Mouse (Mus musculus): Measurements from ENCODE around the gene Nfkbie. TPM values are rescaled to one million over a fixed set of nuclear protein-coding genes. Genes with fewer than 3 reads are reported as not detected.

Gene Nfkbie
- polyA plus RNA-seq, 1 experiment from 2014 or later, result 8.3 TPM

DNA sequence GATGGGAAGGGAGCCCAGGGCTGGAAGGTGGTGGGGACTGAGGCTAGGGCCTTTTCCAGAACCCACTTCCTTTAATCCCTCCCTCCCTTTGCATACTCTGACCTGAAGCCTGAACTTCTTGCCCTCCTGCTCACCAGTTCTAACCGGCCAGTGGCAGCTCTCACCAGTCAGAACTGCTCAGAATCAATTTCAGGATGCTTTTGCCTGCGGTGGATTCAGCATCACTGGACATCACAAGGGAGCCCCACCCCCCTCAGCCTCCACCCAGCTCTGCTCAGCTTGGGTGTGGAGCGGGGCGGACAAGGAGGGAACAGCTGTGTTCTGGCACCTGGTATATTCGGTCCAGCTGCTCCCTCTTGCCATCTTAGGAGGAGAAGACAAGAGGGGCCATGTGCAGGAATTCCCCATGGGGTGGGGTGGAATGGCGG lies 46.4 kb downstream of the Nfkbie start, which contains the start of gene Mymx:
Gene Mymx (minus strand): TSS at position 226 of the 428 bp plus-strand sequence.
- no peak within 1 kb of the TSS for H3K4me2 ChIP-seq (replicated peaks)
- no peaks in the 10 kb centered on the region for H3K36me3 ChIP-seq
- peaks cover 31% of the 10 kb centered on the region for H3K27me3 ChIP-seq
- peaks cover 31% of the 10 kb centered on the region for H3K4me1 ChIP-seq
- H3K27ac ChIP-seq, result no peak within 1 kb of the TSS
- ATAC-seq (ENCODE audit: insufficient number of reproducible peaks, insufficient read depth, low FRiP score, low TSS enrichment), result no peak
- no peak within 1 kb of the TSS for H3K9ac ChIP-seq
- H3K4me3 ChIP-seq, result no peak within 1 kb of the TSS
- no peaks in the 10 kb centered on the region for H3K9me3 ChIP-seq
- 30% methylated on average over 6 of the region's 6 CpGs for WGBS

DNA sequence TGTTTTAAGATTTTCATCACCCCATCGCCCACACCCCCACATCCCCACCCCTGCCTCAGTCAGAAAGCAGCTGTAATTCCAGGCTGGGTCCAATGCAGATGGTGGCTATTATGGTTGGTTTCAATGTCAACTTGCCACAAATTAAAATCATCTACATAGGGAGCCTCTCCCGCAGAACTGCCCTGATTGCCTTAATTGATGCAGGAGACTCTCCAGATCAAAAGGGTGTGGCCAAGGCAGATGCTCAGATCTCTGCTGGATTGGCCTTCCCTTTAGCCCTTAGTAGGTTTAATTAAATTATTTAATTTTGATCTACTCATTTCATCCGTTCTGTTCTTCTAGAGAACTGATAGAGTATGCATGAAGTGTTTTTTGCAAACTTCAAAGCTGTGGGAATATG lies 47.5 kb downstream of the Nfkbie start:
- ATAC-seq (ENCODE audit: insufficient number of reproducible peaks, insufficient read depth, low FRiP score, low TSS enrichment), result no peak
- 52% methylated on average over 3 of the region's 3 CpGs for WGBS
- H3K9ac ChIP-seq, result no peak overlapping the region
- no peak overlapping the region for H3K27ac ChIP-seq
- H3K4me1 ChIP-seq, result peaks cover 28% of the 10 kb centered on the region
- H3K36me3 ChIP-seq, result no peaks in the 10 kb centered on the region
- peaks cover 28% of the 10 kb centered on the region for H3K27me3 ChIP-seq
- no peak overlapping the region for H3K4me2 ChIP-seq (replicated peaks)
- no peak overlapping the region for H3K4me3 ChIP-seq
- H3K9me3 ChIP-seq, result no peaks in the 10 kb centered on the region

DNA sequence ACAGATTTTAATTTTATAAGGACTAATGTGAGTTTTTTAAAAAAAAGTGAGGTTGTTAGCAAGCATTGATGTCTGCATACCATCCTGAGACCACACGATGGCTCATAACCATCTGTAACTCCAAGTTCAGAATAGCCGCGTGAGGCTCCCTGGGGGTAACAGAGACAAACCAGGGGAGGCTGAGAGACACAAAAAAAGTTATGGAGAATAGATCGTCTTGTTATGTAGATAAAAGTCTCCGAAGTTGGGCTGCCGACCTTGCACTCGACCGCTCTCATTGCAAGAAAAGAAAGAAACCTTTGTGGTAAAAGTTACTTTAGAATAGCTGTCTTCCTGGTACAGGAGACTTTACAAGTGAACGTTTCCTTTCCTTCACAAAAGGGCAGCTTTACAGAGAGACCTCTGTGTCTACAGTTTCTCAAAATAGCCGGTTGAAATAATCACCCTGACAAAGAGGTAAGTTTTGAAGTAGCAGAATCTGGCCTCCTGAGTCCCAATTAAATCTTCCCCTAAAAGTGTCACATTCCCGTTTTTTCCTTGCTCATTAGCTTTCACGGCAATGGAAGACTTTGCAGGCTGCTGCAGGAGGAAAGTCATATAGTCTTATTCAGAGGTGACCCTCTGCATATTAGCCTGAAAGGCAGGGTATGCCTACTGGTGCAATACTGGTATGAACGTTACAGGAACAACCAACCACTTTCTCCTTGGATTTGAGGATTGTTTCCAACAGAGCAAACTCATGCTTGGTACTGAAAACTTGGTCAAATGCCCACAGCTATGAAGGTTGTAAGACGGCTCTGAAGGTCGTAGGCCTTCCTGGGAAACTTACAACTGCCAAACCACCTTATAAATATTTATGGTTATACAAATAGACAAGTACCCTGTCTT lies 51.7 kb downstream of the Nfkbie start:
- no peak for ATAC-seq (ENCODE audit: insufficient number of reproducible peaks, insufficient read depth, low FRiP score, low TSS enrichment)
- Histone ChIP-seq H3K9ac (no peak overlapping the region), H3K36me3 (no peaks in the 10 kb centered on the region), H3K4me3 (no peak overlapping the region), H3K27ac (no peak overlapping the region), H3K4me2 (replicated peaks) (no peak overlapping the region), H3K4me1 (peaks cover 6% of the 10 kb centered on the region; the same call in 1 of the 2 replicates), H3K27me3 (peaks cover 5% of the 10 kb centered on the region), H3K9me3 (no peaks in the 10 kb centered on the region)
- 69% methylated on average over 15 of the region's 15 CpGs for WGBS

DNA sequence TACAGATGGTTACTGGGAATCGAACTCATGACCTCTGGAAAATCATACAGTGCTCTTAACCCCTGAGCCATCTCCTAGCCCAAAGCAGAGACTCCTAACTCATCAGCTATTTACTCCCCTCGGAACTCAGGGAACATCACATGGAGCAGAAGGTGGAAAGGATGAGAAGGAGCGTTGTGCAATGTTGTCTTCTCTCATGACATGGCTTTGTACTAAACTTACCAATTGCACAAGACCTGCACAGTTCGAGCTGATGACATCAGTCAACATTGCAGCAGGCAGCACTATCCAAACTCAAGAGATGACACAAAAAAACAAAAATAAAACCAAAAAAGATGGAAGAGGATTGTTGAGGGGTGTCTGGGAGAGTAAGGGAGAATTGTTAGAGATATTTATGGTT lies 52.9 kb downstream of the Nfkbie start:
- Histone ChIP-seq H3K27ac (no peak overlapping the region), H3K4me1 (peaks cover 4% of the 10 kb centered on the region; the same call in 1 of the 2 replicates), H3K4me3 (no peak overlapping the region), H3K9ac (no peak overlapping the region), H3K27me3 (0 out of 2 replicates have a peak, but pooled peaks cover 1% of the 10 kb centered on the region), H3K9me3 (no peaks in the 10 kb centered on the region), H3K4me2 (replicated peaks) (no peak overlapping the region), H3K36me3 (no peaks in the 10 kb centered on the region)
- no peak for ATAC-seq (ENCODE audit: insufficient number of reproducible peaks, insufficient read depth, low FRiP score, low TSS enrichment)
- 90% methylated on average over 4 of the region's 4 CpGs for WGBS

DNA sequence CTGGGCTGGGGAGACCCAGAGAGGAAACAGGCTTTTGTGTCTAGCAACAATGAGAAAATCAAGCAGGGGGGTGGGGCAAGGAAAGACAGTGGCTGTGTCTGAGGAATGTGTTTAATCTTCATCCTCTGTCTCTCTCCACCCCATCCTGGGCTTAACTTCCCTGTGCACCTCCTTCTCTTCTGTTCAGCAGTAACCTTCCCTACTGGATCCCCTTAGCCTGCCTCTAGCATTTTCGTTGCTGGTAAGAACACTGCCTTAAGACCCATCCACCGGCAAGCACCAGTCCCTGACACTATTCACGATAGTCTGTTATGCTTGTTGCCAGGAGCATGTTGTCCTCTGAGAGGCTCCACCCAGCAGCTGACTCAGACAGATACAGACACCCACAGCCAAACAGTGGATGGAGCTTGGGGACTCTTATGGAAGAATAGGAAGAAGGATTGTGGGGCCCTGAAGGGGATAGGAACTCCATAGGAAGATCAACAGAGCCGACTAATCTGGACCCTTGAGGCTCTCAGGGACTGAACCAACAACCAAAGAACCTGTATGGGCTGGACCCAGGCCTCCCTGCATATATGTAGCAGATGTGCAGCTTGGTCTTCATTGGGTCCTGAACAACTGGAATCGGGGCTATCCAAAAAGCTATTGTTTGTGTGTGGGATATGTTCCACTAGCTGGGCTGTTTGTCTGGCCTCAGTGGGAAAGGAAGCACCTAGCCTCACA lies 54.8 kb downstream of the Nfkbie start:
- H3K9ac ChIP-seq, result no peak overlapping the region
- H3K4me3 ChIP-seq, result no peak overlapping the region
- 36% methylated on average over 5 of the region's 5 CpGs for WGBS
- no peaks in the 10 kb centered on the region for H3K9me3 ChIP-seq
- H3K27ac ChIP-seq, result 0 out of 2 replicates have a peak overlapping the region, but pooled peaks have one; percentile 60
- no peak for ATAC-seq (ENCODE audit: insufficient number of reproducible peaks, insufficient read depth, low FRiP score, low TSS enrichment)
- no peak overlapping the region for H3K4me2 ChIP-seq (replicated peaks)
- no peaks in the 10 kb centered on the region for H3K36me3 ChIP-seq
- H3K4me1 ChIP-seq, result peaks cover 4% of the 10 kb centered on the region; the same call in 1 of the 2 replicates
- H3K27me3 ChIP-seq, result no peaks in the 10 kb centered on the region

DNA sequence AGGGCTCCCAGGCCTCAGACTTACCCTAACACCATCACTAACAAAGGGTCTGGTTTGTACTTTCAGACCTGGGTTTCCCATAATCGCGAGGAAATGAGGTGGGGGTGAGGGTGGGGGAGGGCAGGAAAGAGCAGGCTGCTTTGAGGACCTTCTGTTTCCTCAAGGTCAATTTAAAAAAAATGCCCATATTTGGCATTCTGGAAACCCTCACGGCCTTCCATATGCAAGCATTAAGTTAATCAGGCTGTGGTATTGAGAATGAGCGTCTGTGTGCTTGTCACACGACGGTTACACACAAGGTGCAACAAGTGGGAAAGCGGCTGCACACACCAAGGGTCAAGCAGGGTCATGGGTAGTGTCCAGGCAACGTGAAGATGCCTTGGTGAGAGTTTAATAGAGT lies 56.5 kb downstream of the Nfkbie start:
- no peak for ATAC-seq (ENCODE audit: insufficient number of reproducible peaks, insufficient read depth, low FRiP score, low TSS enrichment)
- H3K4me3 ChIP-seq, result no peak overlapping the region
- H3K9me3 ChIP-seq, result no peaks in the 10 kb centered on the region
- H3K4me1 ChIP-seq, result peaks cover 4% of the 10 kb centered on the region; the same call in 1 of the 2 replicates
- H3K4me2 ChIP-seq (replicated peaks), result no peak overlapping the region
- H3K36me3 ChIP-seq, result no peaks in the 10 kb centered on the region
- H3K9ac ChIP-seq, result no peak overlapping the region
- 70% methylated on average over 8 of the region's 8 CpGs for WGBS
- H3K27me3 ChIP-seq, result no peaks in the 10 kb centered on the region
- H3K27ac ChIP-seq, result no peak overlapping the region

Other genes with a start within 250 kb of the Nfkbie start
- gene Cdc5l, start 122.0 kb upstream of the Nfkbie start, polyA plus RNA-seq (2016; fragmentation: Nextera tagmentation; extraction: Ambion mirVana), result 76.4 and 76.6 TPM in 2 replicates
- 0.49 and 0.89 TPM in 2 replicates for gene Spats1, start 80.3 kb upstream of the Nfkbie start, polyA plus RNA-seq (2016; fragmentation: Nextera tagmentation; extraction: Ambion mirVana)
- 25.7 and 26.6 TPM in 2 replicates for gene Aars2, start 48.9 kb upstream of the Nfkbie start, polyA plus RNA-seq (2016; fragmentation: Nextera tagmentation; extraction: Ambion mirVana)
- 1.4 and 1.6 TPM in 2 replicates for gene Tcte1, start 32.3 kb upstream of the Nfkbie start, polyA plus RNA-seq (2016; fragmentation: Nextera tagmentation; extraction: Ambion mirVana)
- gene Tmem151b, start 6.0 kb upstream of the Nfkbie start, polyA plus RNA-seq (2016; fragmentation: Nextera tagmentation; extraction: Ambion mirVana), result 9.2 and 11.1 TPM in 2 replicates
- 108 and 109 TPM in 2 replicates for gene Slc35b2, start 8.2 kb downstream of the Nfkbie start, polyA plus RNA-seq (2016; fragmentation: Nextera tagmentation; extraction: Ambion mirVana)
- 1,470 and 1,480 TPM in 2 replicates for gene Hsp90ab1, start 17.6 kb downstream of the Nfkbie start, polyA plus RNA-seq (2016; fragmentation: Nextera tagmentation; extraction: Ambion mirVana)
- 59.1 and 60.5 TPM in 2 replicates for gene Slc29a1, start 43.9 kb downstream of the Nfkbie start, polyA plus RNA-seq (2016; fragmentation: Nextera tagmentation; extraction: Ambion mirVana)
- 9.2 and 10.7 TPM in 2 replicates for gene Mymx, start 46.4 kb downstream of the Nfkbie start, polyA plus RNA-seq (2016; fragmentation: Nextera tagmentation; extraction: Ambion mirVana)
- gene Capn11, start 103.6 kb downstream of the Nfkbie start, polyA plus RNA-seq (2016; fragmentation: Nextera tagmentation; extraction: Ambion mirVana), result 0.75 and 0.91 TPM in 2 replicates
- gene Mrpl14, start 130.6 kb downstream of the Nfkbie start, polyA plus RNA-seq (2016; fragmentation: Nextera tagmentation; extraction: Ambion mirVana), result 137 and 153 TPM in 2 replicates
- gene Tmem63b, start 131.2 kb downstream of the Nfkbie start, polyA plus RNA-seq (2016; fragmentation: Nextera tagmentation; extraction: Ambion mirVana), result 43.1 and 45.4 TPM in 2 replicates
- 0.47 TPM in 1 of 2 replicates, not detected in the other for gene 1600014C23Rik, start 178.1 kb downstream of the Nfkbie start, polyA plus RNA-seq (2016; fragmentation: Nextera tagmentation; extraction: Ambion mirVana)

Data from embryonic facial prominence, embryonic 12.5 days (tissue).